Comparison of ENCODE assay signal across 8 mouse cellular contexts in genomic region chr1:168163521-168164233, GRCm38 (mm10).
DNase-seq lines count a peak whose midpoint lies in the region; ATAC-seq lines count a peak whose summit lies in the region.
"Had no signal": no experiment of that assay in that cellular context is flagged by ENCODE, and none has a peak within 500 bp of the region (broad histone marks: within the 10 kb centered on the region; RNA-seq: fewer than 3 reads in every experiment).

No protein-coding gene starts in this region.

- DNase-seq in R1 (ENCODE audit: low read depth, low spot score), result peak; percentile 4
- peak; percentile 14 for DNase-seq in adrenal gland, postnatal 25 days
- peak; percentile 74 for DNase-seq in midbrain, embryonic 14.5 days
- no peak for DNase-seq in ovary, postnatal 36 days (ENCODE audit: low spot score)
- DNase-seq in thymus, postnatal 36 days, result no peak
- no peak for DNase-seq in cerebellum, adult 9-11 months
- DNase-seq: cerebellum, adult 9-10 months had no signal

- ATAC-seq in hindbrain, embryonic 15.5 days (ENCODE audit: low FRiP score, low read depth), result no peak
- ATAC-seq in midbrain, embryonic 14.5 days (ENCODE audit: low FRiP score, low TSS enrichment), result no peak

- 0 out of 2 replicates have a peak, but pooled peaks cover 6% of the 10 kb centered on the region for H3K36me3 ChIP-seq in hindbrain, embryonic 15.5 days
- 0 out of 2 replicates have a peak, but pooled peaks cover 3% of the 10 kb centered on the region for H3K36me3 ChIP-seq in midbrain, embryonic 14.5 days (ENCODE audit: control insufficient read depth, insufficient read depth, low read length)

- H3K9ac ChIP-seq in hindbrain, embryonic 15.5 days, result peak overlapping the region; percentile 12; the same call in 1 of the 2 replicates
- H3K9ac ChIP-seq in midbrain, embryonic 14.5 days (replicated peaks; ENCODE audit: low read length), result no peak overlapping the region; the same call in 1 of the 2 replicates

- peak overlapping the region; percentile 44 for H3K4me2 ChIP-seq in hindbrain, embryonic 15.5 days
- peak overlapping the region; percentile 38 for H3K4me2 ChIP-seq in midbrain, embryonic 14.5 days (ENCODE audit: low read length)

- WGBS in hindbrain, embryonic 15.5 days, result 22% methylated on average over 23 of the region's 23 CpGs
- WGBS in midbrain, embryonic 14.5 days, result 40% methylated on average over 23 of the region's 23 CpGs

- H3K27ac ChIP-seq in hindbrain, embryonic 15.5 days (replicated peaks), result peak overlapping the region; percentile 69
- H3K27ac ChIP-seq in midbrain, embryonic 14.5 days (replicated peaks; ENCODE audit: low read depth, low read length), result peak overlapping the region; percentile 76

- H3K27me3 ChIP-seq in hindbrain, embryonic 15.5 days, result no peaks in the 10 kb centered on the region
- no peaks in the 10 kb centered on the region for H3K27me3 ChIP-seq in midbrain, embryonic 14.5 days (ENCODE audit: control insufficient read depth, insufficient read depth, low read length)

- peak overlapping the region; percentile 25; the same call in 1 of the 2 replicates for H3K4me3 ChIP-seq in hindbrain, embryonic 15.5 days
- H3K4me3 ChIP-seq in midbrain, embryonic 14.5 days (replicated peaks; ENCODE audit: low read depth, low read length), result no peak overlapping the region

- H3K4me1 ChIP-seq in hindbrain, embryonic 15.5 days (replicated peaks), result peaks cover 23% of the 10 kb centered on the region
- peaks cover 19% of the 10 kb centered on the region for H3K4me1 ChIP-seq in midbrain, embryonic 14.5 days (ENCODE audit: control insufficient read depth, insufficient read depth, low read length)

- no peaks in the 10 kb centered on the region for H3K9me3 ChIP-seq in hindbrain, embryonic 15.5 days
- no peaks in the 10 kb centered on the region for H3K9me3 ChIP-seq in midbrain, embryonic 14.5 days (ENCODE audit: control insufficient read depth, low read length)

Comparison
In these comparisons a context has a peak if more than half of its experiments do, and no peak if none do; other contexts are left out.
1. DNase-seq: peak in R1 (single experiment), adrenal gland, postnatal 25 days (single experiment) and midbrain, embryonic 14.5 days (single experiment); none in ovary, postnatal 36 days (single experiment), thymus, postnatal 36 days (0 of 2) and cerebellum, adult 9-11 months (single experiment).